Mouse (Mus musculus): ENCODE measurements at regions not wholly inside any gene's neighbourhood (a gene's known extent, or its start where the extent isn't known, plus 50 kb on each side); places are given as distances from the start of the nearest gene placed in this dataset.

DNA sequence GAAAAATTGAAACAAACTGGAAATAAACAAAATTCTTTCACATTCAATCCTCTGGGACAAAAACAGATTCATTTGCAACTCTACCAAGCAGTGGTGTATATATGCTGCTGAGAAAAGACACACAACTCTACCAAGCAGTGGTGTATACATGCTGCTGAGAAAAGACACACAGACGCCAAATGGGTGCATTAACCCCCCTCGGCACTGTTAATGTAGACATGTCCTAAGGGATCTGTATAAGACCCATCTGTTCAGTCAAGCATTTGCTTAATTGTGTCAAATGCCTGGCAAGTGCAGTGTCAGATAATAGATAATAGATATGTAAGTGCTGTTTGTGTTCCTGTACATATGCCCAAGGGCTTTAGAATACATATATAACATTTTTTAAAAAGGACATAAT lies 1035.2 kb upstream of the B3galt2 start:
- no peak for DNase-seq (ENCODE audit: low spot score)

DNA sequence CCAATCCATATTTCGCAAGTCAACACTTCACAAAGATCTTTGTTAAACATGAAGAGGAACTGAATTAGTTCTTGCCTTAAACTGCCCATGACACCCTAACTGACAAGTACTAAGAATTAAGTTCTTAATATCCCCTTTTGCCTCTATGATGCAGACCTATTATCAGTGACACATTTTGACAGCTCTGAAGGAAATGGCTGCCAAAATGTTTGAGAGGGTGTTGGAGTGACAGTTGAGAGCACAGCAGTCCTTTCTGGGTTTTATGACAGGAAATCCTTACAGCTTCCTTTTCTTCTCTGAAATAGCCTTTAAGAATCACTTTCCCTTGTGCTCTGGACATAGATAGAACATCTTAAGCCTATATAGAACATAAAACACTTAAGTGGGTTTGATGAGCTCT lies 1034.4 kb upstream of the B3galt2 start:
- no peak for DNase-seq (ENCODE audit: low spot score)

DNA sequence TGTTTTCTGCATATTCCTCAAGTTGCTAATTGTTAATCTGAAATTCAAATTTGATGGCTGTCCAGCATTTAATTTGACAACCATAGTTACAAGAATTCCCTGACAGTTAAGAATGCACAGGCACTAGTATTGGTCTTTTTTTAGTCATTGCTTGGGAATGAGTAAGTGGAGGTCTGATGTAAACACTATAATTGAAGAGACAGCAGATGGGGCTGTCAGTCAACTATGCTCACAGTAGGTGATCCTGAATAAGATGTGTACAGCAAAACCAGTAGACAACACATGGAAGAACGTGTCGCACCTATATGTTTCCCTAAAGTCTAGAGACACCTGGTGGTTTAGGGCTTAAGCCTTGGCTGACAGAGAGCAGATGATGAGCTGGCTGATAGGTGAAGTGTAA lies 1019.0 kb upstream of the B3galt2 start:
- DNase-seq (ENCODE audit: low spot score), result no peak

DNA sequence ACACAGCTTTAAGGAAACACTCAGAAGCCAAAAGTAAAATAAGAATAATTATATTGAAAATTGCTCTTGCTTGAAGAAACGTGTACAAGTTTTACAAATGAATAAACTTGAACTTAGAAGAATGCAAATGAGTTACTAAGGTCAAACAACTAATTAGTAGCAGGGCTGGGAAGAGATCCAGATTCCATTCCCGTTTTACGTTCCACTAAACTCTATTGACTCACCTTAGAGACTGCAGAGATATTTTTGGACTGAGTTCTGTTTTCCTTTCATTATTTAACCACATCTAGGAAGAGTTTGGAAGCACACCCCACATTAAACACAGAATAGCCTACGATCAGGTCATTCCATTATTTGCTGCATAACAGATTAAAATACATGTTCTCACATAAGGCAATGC lies 1016.2 kb upstream of the B3galt2 start:
- DNase-seq (ENCODE audit: low spot score), result no peak

DNA sequence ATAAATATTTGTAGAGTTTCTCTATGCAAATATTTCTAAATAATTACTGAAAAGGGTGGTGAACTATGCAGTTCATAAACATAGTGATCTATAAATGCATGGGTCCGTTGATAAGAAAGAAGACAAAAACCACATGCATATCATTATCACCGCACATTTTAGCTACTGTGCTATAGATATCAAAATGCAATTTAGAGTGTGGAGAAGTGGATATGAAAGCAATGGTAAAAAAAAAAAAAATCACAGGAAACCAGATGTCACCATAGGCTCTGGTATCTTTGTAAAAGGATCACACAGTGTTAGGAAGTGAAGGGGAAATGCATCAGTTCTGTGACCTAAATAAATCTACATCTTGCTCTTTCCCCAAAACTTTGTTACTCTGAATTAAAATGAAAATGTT lies 985.2 kb upstream of the B3galt2 start:
- DNase-seq (ENCODE audit: low spot score), result no peak

DNA sequence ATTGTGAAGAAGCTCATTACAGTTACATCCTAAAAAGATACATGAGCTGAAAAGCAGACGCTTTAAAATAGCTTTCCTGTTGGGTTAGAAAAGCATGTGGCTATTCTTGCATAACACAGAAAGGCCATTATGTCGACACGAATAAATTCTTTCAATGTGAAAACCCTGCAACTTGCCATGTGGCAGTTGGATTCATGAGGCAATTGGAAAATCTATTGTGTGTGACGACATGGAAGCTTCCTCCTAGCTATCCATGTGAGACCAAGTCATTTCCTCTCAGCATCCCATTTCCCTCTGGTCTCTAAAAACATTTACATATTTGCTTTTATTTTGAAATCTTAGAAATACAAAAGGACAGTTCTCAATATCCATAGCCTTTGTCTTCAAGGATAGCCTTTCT lies 975.2 kb upstream of the B3galt2 start:
- no peak for DNase-seq (ENCODE audit: low spot score)

DNA sequence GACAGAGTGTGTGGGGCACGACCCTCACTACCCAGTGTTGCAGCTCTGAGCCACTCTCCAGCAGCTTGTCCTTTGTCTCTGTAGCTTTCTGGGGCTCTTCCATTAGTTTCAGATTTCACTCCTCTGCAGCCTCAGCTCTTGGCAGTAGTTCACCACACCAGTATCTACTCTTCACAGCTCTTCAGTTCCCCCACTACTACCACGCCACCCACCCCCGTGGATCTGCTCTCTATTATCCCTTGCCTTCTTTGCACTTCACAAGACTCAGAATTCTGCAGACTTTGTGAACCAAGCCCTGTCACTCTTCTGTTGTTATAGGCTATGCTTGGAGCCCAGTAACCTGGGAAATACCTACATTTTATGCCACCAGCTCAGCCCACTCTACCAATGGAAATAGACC lies 960.5 kb upstream of the B3galt2 start:
- peak; percentile 0 for DNase-seq (ENCODE audit: low spot score)

DNA sequence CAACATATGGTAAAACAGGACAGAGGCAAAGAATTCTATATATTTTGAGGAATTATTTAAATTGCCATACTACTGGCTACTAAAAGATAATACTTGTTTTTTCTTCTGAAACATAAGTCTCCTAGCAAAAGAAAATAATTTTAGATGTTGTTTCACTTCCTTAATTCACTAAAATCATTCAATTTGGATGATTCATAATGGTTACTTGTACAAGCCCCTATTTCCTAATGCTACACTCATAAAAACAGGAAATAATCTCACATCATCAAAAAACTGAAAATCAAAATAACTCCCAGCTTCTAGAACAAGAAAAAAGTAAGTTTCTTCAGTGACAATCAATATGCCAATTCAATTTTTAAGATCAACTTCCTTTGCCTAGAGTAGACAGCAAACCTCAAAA lies 951.6 kb upstream of the B3galt2 start:
- no peak for DNase-seq (ENCODE audit: low spot score)

DNA sequence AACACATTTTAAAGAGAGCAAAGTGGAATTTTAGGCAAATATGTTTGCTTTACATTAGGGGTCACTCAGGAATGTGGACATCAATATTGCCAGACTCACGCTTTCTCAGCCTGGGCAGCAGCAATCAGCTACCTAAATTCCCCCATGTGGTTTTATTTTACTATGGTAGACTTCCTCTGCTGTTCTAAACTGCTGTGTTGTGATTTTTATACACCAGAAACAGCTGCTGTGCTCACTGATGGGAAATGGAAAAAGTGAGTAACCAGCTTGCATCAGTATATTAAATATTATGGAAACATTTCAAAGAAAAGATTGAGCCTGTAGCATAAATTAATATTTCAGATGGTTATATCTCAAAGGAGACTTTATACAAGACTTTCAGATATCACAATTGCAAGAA lies 945.3 kb upstream of the B3galt2 start:
- DNase-seq (ENCODE audit: low spot score), result no peak

DNA sequence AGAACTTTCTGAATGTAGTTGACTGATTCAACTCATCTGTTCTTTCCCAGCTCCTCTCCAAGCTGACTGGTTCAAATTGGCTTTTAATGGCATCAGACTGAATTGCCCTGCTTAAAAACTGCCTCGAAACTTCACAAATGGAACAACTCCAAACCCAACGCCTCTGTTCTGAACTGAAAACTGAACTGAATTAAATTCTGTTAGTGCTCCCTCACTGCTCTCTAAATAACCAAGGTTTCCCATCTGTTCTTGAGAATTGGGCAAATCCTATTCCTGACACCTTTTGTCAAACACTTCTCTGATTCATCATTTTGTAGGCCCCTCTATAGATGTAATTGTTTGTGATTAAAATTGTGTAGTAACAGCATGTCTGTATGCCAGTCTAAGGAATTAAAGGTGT lies 932.2 kb upstream of the B3galt2 start:
- no peak for DNase-seq (ENCODE audit: low spot score)

DNA sequence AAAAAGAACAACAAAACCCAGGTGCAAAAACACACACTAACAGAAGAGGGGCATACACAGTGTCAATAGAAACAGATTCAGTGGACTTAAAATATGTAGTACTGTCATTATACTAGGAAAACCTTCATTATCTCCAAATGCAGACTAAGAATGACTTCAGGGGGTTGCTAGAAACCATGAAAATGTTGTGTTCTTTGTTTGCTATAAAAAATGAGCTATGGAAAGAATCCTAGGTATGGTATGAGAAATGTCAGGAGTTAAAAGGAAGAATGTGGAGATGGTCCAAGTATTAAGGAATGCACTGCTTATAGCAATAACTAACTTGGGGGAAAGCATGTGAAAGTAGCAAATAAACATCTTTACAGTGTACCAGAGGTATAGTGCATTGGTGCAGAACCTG lies 910.2 kb upstream of the B3galt2 start:
- DNase-seq (ENCODE audit: low spot score), result no peak

DNA sequence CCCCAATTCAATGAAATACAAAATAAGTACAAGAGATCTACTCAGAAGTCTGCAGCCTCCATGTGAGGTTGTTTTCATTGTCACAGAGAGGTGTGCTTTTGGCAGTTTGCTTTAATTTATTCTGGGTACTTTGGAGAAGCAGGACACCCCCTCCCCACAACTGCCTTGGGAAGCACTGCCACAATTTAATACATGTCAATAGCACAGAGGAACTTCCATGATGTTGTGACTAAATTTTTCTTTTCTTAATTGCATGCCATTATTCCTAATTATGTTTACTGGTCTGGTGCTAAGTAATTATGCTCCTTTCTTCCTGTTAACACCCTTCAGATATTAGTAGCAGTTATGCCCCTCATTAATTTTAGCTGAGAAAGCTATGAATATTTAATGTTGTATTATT lies 906.4 kb upstream of the B3galt2 start:
- no peak for DNase-seq (ENCODE audit: low spot score)

DNA sequence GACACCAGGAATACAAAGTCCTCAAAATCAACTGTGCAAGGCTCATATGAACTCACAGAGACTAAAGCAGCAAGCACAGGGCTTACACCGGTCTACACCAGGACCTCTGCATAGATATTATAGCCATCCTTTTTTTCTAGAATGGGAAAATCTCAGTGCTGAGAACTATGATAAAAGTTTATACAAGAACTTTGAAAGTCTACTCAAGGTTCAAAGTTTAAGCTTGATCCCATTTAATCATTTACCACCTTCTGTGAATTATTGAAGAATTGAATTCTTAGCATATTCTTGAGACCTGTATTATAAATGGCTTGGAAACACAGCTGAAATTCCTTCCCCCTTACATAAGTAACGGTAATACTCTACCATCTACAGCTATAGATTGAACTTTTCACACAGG lies 902.1 kb upstream of the B3galt2 start:
- no peak for DNase-seq (ENCODE audit: low spot score)

DNA sequence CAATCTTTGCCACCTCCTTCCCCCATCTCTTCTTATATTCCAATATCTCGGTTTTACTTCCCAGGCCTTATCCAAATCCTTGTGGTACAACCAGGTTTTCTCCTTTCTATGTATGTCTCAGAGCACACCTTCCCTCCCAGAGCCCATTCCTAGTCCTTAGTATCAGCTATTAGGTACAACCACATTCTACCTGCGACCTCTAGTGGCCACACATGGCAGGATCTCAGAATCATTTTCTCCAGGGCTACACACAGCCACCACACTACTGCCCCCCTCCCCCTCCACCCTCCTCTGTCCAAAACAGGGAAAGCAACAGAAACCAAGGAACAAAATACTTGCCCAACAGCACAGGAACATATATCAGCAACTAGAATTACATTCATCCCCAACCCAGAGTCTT lies 898.2 kb upstream of the B3galt2 start:
- DNase-seq (ENCODE audit: low spot score), result no peak

DNA sequence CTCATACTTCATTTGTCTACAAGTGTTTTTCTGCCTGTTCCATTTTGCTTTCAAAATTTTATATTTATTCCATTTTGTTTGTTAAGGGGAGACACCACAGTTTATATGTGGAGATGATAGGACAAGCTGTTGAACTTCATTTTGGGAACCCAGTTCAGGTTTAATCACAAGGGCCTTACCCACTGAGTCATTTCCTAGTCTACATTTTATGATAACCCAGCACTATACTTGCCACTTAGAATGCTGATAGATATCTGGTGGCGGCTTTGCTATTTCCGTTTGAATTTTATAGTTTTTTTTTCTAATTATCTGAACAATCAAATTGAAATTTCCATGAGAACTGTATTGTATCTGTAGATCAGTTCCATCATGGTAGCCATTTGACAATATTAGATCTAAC lies 869.5 kb upstream of the B3galt2 start:
- DNase-seq (ENCODE audit: low spot score), result no peak
